Mouse (Mus musculus): ENCODE measurements around the gene Daam2. TPM values are rescaled to one million over a fixed set of nuclear protein-coding genes. Genes with fewer than 3 reads are reported as not detected.

Daam2 gene
- 25.4 and 27.4 TPM in 2 replicates for total RNA-seq (2021)
- long read RNA-seq, experiment 1, partial matches to known transcripts: 3 of 11 reads
- long read RNA-seq, experiment 1, other reads (novel, unspliced or antisense): 8 of 11 reads
- long read RNA-seq, experiment 2, partial matches to known transcripts: 1 of 6 reads
- long read RNA-seq, experiment 2, other reads (novel, unspliced or antisense): 5 of 6 reads

- peak; percentile 90 for DNase-seq
These were observed at the start of gene Daam2 for GRCm38 (mm10) chr17:49563830-49564470. TSS of gene Daam2 (minus strand) at chr17:49564343.

DNA sequence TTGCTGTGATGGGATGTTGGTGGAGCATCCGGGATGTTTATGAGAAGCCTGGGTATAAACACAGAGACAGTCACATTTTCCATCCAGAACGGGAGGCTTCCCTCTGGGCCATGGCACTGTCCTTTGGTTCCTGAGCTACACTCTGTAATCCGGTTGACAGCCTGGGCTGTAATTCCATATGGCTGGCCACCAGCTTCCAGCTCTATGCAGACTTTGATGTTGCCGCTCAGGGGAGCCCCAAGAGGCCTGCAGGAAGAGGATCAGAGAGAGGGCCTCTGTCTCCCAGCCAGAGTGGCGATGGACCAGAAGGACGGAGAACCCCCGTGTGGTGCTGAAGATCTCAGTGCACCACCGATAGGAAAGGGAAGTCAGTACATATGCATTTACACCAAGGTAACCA is 46.2 kb upstream of the Daam2 start:
- DNase-seq: no peak

- no peak for DNase-seq
These were observed 43.3 kb upstream of the Daam2 start for GRCm38 (mm10) chr17:49607351-49608027.

- no peak for DNase-seq
These were observed 41.3 kb upstream of the Daam2 start for GRCm38 (mm10) chr17:49605397-49605796.

DNA sequence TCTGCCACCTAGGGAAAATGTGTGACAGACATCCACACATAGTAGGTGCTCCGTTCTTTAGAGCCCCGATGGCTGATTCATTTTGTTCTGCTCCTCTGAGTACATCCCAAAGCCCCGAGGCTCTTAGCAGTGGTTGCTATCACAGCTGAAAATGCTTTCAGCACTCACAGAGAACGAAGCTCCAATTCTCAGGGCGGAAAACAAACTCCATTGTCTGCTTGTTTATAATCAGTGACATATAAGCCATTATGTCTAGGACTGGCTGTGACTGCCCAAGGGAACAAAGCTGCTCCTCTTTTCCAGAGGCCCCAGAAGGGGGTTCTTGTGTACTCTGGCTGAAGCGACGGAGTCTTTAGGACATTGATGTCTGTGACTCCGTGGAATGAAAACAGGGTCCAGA is 25.9 kb upstream of the Daam2 start:
- DNase-seq: no peak

DNA sequence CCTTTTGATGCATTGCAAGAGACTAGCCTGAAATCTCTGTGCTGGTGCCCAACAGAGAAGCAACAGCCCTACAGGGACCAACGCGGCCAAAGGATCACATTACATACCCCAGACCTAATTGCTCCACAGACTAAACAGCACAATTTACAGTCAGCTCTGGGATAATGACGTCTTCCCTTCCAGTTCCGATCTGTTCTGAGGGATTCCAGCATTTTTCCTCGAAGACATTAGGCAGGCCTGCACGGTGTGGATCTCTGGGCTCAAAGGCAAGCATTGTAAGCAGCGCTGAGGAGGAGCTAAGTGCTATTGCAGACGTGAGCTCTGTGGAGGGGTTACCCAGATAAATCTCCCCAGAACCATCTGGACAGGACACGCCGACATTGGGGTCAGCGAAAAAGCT is 18.3 kb upstream of the Daam2 start:
- DNase-seq: no peak

GRCm38 (mm10) chr17:49577321-49577720 is 13.2 kb upstream of the Daam2 start:
- DNase-seq: no peak

DNA sequence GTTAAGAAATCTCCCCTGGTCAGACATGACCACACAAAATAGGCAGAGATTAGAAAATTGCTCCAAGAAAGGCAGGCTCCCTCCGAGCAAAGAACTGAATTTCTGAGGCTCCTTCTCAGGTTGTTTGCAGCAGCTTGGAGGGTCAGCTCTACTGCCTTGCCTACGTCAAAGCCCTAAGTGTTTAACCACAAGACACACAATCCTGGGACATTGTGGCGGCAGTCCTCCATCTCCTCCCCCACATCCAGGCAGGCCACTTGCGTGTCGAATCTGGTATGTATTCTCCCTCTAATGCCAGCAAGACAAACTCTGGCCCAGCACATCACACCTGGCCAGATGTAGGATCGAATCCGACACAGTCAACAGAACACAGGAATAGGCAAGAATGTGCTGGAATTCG is 4.6 kb upstream of the Daam2 start:
- DNase-seq: no peak

GRCm38 (mm10) chr17:49564489-49564888 is 346 bp upstream of the Daam2 start:
- no peak for DNase-seq

GRCm38 (mm10) chr17:49563416-49563780 is 745 bp downstream of the Daam2 start:
- no peak for DNase-seq

DNA sequence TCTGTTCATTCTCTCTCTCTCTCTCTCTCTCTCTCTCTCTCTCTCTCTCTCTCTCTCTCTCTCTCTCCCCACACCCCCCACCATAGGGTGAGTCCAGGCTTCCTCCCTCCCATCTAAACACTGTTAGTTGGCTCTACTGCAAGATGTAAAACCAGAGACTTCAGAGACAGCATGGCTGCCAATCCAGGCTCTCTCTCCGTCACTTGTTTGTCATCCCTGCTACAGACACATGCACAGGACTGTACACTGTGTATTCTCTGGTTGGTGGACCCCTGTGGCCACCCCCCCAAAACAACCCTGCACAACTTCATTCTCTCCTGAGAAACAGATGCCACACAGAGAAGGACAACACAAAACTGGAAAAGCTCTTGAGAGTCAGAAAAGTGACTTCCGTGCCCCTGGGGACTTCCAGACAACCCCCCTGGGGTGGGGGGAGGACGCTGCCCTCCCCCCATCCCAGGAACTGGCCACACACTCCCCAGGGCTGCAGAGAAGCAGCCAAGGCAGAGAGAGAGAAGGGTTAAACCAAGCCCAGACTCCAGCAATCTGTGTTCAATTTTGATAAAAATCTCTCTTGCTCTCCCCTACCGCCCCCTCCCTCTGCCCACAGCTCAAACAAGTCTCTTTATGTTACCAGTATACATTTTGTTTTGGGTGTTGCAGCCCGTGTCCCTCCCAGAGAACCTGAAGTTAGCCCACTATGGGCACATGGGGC is 1.3 kb downstream of the Daam2 start:
- no peak for DNase-seq

DNA sequence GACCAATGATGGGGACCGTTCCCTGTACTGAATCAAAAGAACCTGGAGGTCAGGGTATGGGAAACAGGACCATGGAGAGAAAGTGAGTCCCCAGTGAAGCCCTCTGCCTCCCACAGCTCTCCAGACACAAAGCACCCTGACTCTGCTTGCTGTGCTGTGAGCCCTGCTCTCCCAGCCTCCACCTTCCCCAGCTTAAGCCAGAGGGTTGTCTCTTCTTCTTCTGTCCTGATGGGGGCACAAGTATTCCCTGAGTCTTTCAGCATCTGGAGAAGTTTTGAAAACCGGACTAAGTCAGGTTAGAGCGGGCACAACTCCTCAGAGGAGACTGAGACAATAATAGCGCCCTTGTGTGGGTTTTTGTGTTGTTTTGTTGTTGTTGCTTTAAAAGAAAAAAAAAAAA is 2.2 kb downstream of the Daam2 start:
- no peak for DNase-seq

GRCm38 (mm10) chr17:49559786-49560289 is 4.3 kb downstream of the Daam2 start:
- DNase-seq: peak; percentile 28

DNA sequence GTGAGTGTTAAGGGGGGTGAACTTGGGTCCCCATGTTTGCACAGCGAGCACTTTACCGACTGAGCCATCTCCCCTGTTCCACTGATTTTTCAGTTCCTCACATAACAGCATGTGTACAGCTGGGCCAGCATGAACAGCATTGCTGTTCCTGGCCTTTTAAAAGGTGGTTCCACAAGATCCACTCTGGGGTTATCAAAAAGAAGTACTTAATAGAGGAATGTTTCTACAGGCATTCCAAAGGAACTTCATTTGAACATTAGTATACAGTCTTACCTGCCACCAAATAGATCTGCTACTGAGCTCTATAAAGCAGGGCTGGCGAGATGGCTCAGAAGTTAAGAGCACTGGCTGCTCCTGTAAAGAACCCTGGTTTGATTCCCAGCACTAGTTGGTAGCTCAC is 8.0 kb downstream of the Daam2 start:
- no peak for DNase-seq

DNA sequence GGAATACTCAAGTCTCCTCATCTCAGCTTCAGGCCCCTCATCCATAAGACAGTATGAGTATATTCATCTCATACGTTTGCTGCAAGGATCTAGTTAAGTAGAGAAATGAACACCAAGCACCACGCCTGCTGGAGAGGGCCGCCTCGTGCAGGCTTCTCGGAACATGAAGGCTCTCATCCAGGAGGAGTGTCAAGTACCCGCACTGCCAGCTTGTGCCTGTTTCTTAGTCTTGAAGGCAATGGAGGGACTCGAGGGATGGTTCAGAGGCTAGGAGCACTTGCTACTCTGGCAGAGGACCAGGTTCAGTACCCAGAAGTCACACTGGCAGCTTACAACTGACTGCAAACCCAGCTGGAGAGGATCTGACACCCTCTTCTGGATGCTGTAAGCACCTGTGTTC is 12.2 kb downstream of the Daam2 start:
- no peak for DNase-seq

DNA sequence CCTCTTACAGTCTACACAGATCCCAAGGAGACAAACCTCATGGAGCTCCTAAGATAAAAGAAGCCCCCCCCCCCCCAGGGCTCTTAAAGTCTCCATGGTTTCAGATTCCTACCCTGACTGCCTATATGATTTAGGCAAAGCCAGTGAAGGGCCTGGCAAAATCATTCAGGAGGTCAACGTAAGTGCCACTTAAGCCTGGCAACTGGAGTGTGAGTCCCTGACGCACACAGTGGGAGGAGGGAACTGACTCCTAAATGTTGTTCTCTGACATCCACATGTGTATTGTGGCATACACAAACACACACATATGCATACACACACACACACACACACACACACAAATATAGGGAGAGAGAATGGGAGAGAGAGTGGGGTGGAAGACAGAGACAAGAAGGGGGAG is 12.7 kb downstream of the Daam2 start:
- no peak for DNase-seq

- DNase-seq: peak; percentile 58
These were observed 18.1 kb downstream of the Daam2 start for GRCm38 (mm10) chr17:49545997-49546396.

GRCm38 (mm10) chr17:49545424-49545823 is 18.7 kb downstream of the Daam2 start:
- no peak for DNase-seq

- DNase-seq: no peak
These were observed 19.6 kb downstream of the Daam2 start for GRCm38 (mm10) chr17:49544561-49544960.

DNA sequence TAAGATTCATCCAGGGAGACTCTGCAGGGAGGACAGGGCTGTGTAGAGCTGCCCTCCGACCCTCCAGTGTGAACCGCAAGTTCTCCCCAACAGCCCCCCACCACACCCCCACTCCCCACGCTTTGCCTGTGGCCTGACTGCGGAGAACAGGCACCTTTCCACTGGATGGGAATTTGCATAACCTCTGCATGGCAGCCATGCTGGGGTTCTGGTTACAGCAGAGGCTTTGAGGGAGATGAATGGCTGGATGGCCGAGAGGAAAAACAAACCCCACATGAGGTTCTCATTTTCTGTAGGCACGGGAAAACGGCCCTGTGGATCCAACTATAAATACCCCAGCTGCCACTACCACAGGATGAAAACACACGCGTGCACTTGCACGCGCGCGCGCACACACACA is 23.4 kb downstream of the Daam2 start:
- no peak for DNase-seq

- DNase-seq: peak; percentile 42
These were observed 24.9 kb downstream of the Daam2 start for GRCm38 (mm10) chr17:49539204-49539603.

DNA sequence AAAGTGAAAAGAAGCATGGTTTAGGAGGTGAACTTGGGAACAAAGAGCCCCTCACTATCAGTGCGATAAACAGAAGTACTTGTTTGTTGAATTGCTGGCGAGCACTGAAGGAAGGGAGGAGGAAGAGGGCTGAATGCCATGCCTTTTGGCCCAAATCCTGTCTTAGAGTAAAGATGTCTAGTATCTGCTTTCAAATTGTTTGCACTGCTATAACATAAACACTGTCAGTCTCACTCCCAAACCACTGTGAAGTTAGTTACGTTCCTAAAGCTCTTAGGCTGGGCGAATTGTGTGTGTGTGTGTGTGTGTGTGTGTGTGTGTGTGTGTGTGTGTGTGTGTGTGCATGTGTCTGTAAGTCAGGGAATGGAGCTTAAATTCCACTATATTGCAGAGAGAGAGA is 28.6 kb downstream of the Daam2 start:
- DNase-seq: no peak

DNA sequence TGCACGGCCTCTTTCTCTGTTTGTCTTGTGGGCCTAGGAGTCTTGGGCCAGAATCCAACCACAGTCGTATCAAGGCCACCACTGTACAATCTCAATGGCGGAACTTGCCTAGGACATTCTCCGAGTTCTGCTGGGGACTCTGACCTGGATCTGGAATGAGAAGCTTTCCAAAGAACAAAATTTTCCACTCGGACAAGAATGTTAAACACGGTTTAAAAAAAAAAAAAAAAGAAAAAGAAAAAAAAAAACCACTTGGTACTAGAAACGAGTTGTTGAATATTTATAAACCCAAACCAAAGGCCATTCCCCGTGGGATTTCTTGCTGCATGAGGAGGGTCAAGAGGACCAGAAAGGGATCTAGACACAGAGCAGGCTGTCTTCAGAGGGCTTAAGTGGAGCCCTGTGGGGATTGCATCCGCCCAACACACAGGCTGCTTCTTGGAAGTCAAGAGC is 29.9 kb downstream of the Daam2 start:
- DNase-seq: peak; percentile 19
